Mouse (Mus musculus) kidney, adult 9 months (tissue): ENCODE results near the gene Pithd1.

Source experiments
- DNase-seq: peaks from one replicate; pipeline ENCODE4 v3.0.0; 2022

Gene Pithd1

GRCm38 (mm10) chr4:135926195-135926808, 60.8 kb downstream of the Pithd1 start:
- no peak for DNase-seq
